Mouse (Mus musculus) ES-E14 (cell line): Measurements from ENCODE around the gene Bicra.

ENCODE experiments used
- CHD2 ChIP-seq: IDR thresholded peaks from 2 replicates; pipeline ENCODE4 v1.6.1; 2014; ENCODE audit warnings: mild to moderate bottlenecking, low read depth, low read length, inconsistent platforms
- HCFC1 ChIP-seq: IDR thresholded peaks from 2 replicates; pipeline ENCODE4 v1.6.1; 2012; ENCODE audit warnings: low read length, inconsistent platforms, borderline replicate concordance; ENCODE audit not compliant: insufficient read depth
- MAFK ChIP-seq: IDR thresholded peaks from 2 replicates; pipeline ENCODE4 v1.6.1; 2014; ENCODE audit warnings: mild to moderate bottlenecking, low read depth, low read length, inconsistent platforms; ENCODE audit not compliant: insufficient read depth
- ZC3H11A ChIP-seq: IDR thresholded peaks from 2 replicates; pipeline ENCODE4 v1.6.1; 2012; ENCODE audit warnings: low read depth, mild to moderate bottlenecking, inconsistent platforms, low read length, borderline replicate concordance
- ZNF384 ChIP-seq: IDR thresholded peaks from 2 replicates; pipeline ENCODE4 v1.6.1; 2012; ENCODE audit warnings: low read depth, low read length, inconsistent platforms

DNA sequence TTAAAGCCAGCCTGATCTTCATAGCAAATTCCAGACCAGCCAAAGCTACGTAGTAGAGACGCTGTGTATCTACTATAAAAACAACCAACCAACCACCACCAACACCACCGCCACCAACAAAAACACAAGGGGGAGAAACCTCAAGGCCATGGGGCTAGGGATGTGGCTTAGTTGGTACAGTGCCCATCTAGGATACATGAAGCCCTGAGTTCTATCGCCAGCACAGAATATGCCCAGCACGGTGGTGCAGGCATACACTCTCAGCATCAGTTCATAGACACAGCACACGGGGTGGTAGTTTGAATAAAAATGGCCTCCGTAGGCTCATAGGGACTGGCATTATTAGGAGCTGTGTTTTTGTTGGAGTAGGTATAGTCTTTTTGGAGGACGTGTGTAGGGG is 79.4 kb downstream of the Bicra start:
- TF ChIP-seq ZC3H11A (no peak), HCFC1 (no peak), MAFK (no peak), CHD2 (no peak), ZNF384 (no peak)
